ENCODE assay signal across 16 mouse cellular contexts in genomic region chr16:13451991-13452390, GRCm38 (mm10).
DNase-seq lines count a peak whose midpoint lies in the region; ATAC-seq and TF ChIP-seq lines count a peak whose summit lies in the region.
"Had no signal": no experiment of that assay in that cellular context is flagged by ENCODE, and none has a peak within 500 bp of the region (broad histone marks: within the 10 kb centered on the region; RNA-seq: fewer than 3 reads in every experiment).

No protein-coding gene starts in this region.

- H3K27me3 ChIP-seq in midbrain, embryonic 10.5 days (ENCODE audit: low read depth, poor library complexity, severe bottlenecking), result peaks cover 74% of the 10 kb centered on the region
- peaks cover 4% of the 10 kb centered on the region for H3K27me3 ChIP-seq in midbrain, embryonic 15.5 days (replicated peaks)
- H3K27me3 ChIP-seq in embryonic facial prominence, embryonic 10.5 days (replicated peaks; ENCODE audit: low read depth, poor library complexity, severe bottlenecking), result peaks cover 91% of the 10 kb centered on the region

- WGBS in midbrain, embryonic 10.5 days, result 82% methylated on average over 4 of the region's 4 CpGs
- 81% methylated on average over 4 of the region's 4 CpGs for WGBS in midbrain, embryonic 15.5 days
- WGBS in embryonic facial prominence, embryonic 10.5 days, result 80% methylated on average over 4 of the region's 4 CpGs

- peak overlapping the region; percentile 92 for H3K27ac ChIP-seq in gastrocnemius, adult 2 months
- peak overlapping the region; percentile 23; the same call in 1 of the 2 replicates for H3K27ac ChIP-seq in midbrain, embryonic 10.5 days (replicated peaks)
- H3K27ac ChIP-seq in midbrain, embryonic 15.5 days, result no peak overlapping the region
- no peak overlapping the region for H3K27ac ChIP-seq in embryonic facial prominence, embryonic 10.5 days (replicated peaks)
- H3K27ac ChIP-seq: embryonic facial prominence, embryonic 13.5 days; heart, embryonic 13.5 days; midbrain, embryonic 12.5 days; stomach, postnatal 0 days had no signal

- intact Hi-C loops in gastrocnemius, adult 2 months (cut with DNase I), result loop anchor here (5.0 kb wide), 1 partner anchor 35 kb away; no protein-coding TSS in a partner anchor

- no peak for ATAC-seq in midbrain, embryonic 15.5 days (replicated peaks)
- ATAC-seq: liver, postnatal 0 days had no signal

- H3K36me3 ChIP-seq in midbrain, embryonic 10.5 days, result no peaks in the 10 kb centered on the region
- H3K36me3 ChIP-seq in midbrain, embryonic 15.5 days (replicated peaks), result no peaks in the 10 kb centered on the region
- no peaks in the 10 kb centered on the region for H3K36me3 ChIP-seq in embryonic facial prominence, embryonic 10.5 days (replicated peaks)
- H3K36me3 ChIP-seq: embryonic facial prominence, embryonic 13.5 days; heart, embryonic 13.5 days; midbrain, embryonic 12.5 days had no signal

- peak; percentile 25 for DNase-seq in adrenal gland, postnatal 14 days
- no peak for DNase-seq in adrenal gland, postnatal 4 days (ENCODE audit: low spot score in 2 of 2)
- DNase-seq in gastrocnemius, adult 2 months, result peak; percentile 63
- no peak for DNase-seq in gastrocnemius, adult 8-10 months (ENCODE audit: low spot score in 2 of 2)
- no peak for DNase-seq in midbrain, embryonic 10.5 days (ENCODE audit: low spot score)
- DNase-seq in cerebellum, postnatal 36 days, result peak; percentile 54 to 57
- no peak for DNase-seq in embryonic facial prominence, embryonic 10.5 days (ENCODE audit: low spot score)
- DNase-seq: kidney, adult 8-10 months; liver; liver, postnatal 0 days; lung, postnatal 36 days had no signal

- H3K4me1 ChIP-seq in midbrain, embryonic 10.5 days, result peaks cover 77% of the 10 kb centered on the region
- H3K4me1 ChIP-seq in midbrain, embryonic 15.5 days, result peaks cover 42% of the 10 kb centered on the region
- peaks cover 38% of the 10 kb centered on the region for H3K4me1 ChIP-seq in embryonic facial prominence, embryonic 10.5 days

- TF ChIP-seq CTCF in gastrocnemius, adult 2 months (IDR thresholded peaks at IDR 0.05), result no peak

- H3K4me2 ChIP-seq in midbrain, embryonic 15.5 days, result no peak overlapping the region
- H3K4me2 ChIP-seq: embryonic facial prominence, embryonic 13.5 days; heart, embryonic 13.5 days; midbrain, embryonic 12.5 days had no signal

- H3K9me3 ChIP-seq in midbrain, embryonic 10.5 days (replicated peaks), result no peaks in the 10 kb centered on the region
- H3K9me3 ChIP-seq in midbrain, embryonic 15.5 days, result no peaks in the 10 kb centered on the region
- H3K9me3 ChIP-seq in embryonic facial prominence, embryonic 10.5 days, result no peaks in the 10 kb centered on the region
- H3K9me3 ChIP-seq: embryonic facial prominence, embryonic 13.5 days; heart, embryonic 13.5 days; midbrain, embryonic 12.5 days had no signal

- H3K4me3 ChIP-seq in gastrocnemius, adult 2 months, result no peak overlapping the region
- no peak overlapping the region for H3K4me3 ChIP-seq in midbrain, embryonic 10.5 days
- H3K4me3 ChIP-seq in midbrain, embryonic 15.5 days, result no peak overlapping the region
- no peak overlapping the region for H3K4me3 ChIP-seq in embryonic facial prominence, embryonic 10.5 days
- H3K4me3 ChIP-seq: embryonic facial prominence, embryonic 13.5 days; heart, embryonic 13.5 days; midbrain, embryonic 12.5 days had no signal

- no peak overlapping the region for H3K9ac ChIP-seq in midbrain, embryonic 15.5 days
- H3K9ac ChIP-seq: embryonic facial prominence, embryonic 13.5 days; heart, embryonic 13.5 days; liver, postnatal 0 days; midbrain, embryonic 12.5 days had no signal

Comparison
In these comparisons a context has a peak if more than half of its experiments do, and no peak if none do; other contexts are left out.
1. DNase-seq: peak in adrenal gland, postnatal 14 days (single experiment), gastrocnemius, adult 2 months (single experiment) and cerebellum, postnatal 36 days (2 of 2); none in adrenal gland, postnatal 4 days (0 of 2), gastrocnemius, adult 8-10 months (0 of 2), midbrain, embryonic 10.5 days (single experiment) and embryonic facial prominence, embryonic 10.5 days (single experiment).
2. H3K27ac ChIP-seq: peak in gastrocnemius, adult 2 months (single experiment) and midbrain, embryonic 10.5 days (single experiment); none in midbrain, embryonic 15.5 days (single experiment) and embryonic facial prominence, embryonic 10.5 days (single experiment).